Mouse (Mus musculus) intestine, embryonic 14.5 days (tissue): Measurements from ENCODE around the gene Mfsd4a. TPM values are rescaled to one million over a fixed set of nuclear protein-coding genes. Genes with fewer than 3 reads are reported as not detected.

Experiments used
- ATAC-seq: fragments of 200-750 bp; cut with Nextera tagmentation; replicated peaks from 2 replicates; pipeline ENCODE4 v1.8.0; 2017; ENCODE audit warnings: low read depth, moderate number of reproducible peaks, moderate TSS enrichment, moderate library complexity; ENCODE audit not compliant: low FRiP score, low TSS enrichment
- DNase-seq: peaks from one replicate; pipeline ENCODE4 v3.0.0-alpha.2; 2018; ENCODE audit warnings: low spot score
- H3K27ac ChIP-seq: fragments of 300-500 bp; sonication (generic); 2 replicates; pipeline ENCODE4 v1.5.1; 2014; ENCODE audit warnings: low read depth, mild to moderate bottlenecking, control low read depth
- H3K27me3 ChIP-seq: fragments of 300-500 bp; sonication (generic); replicated peaks from 2 replicates; pipeline ENCODE4 v1.6.1; 2014; ENCODE audit warnings: low read length, control low read depth; ENCODE audit not compliant: control insufficient read depth, insufficient read depth
- H3K36me3 ChIP-seq: fragments of 300-500 bp; sonication (generic); 2 replicates; pipeline ENCODE4 v1.6.1; 2014; ENCODE audit warnings: low read length, control low read depth; ENCODE audit not compliant: control insufficient read depth, insufficient read depth
- H3K4me1 ChIP-seq: fragments of 300-500 bp; sonication (generic); replicated peaks from 2 replicates; pipeline ENCODE4 v1.6.1; 2014; ENCODE audit warnings: low read length, control low read depth, mixed read lengths; ENCODE audit not compliant: control insufficient read depth, insufficient read depth
- H3K4me2 ChIP-seq: fragments of 300-500 bp; sonication (generic); 2 replicates; pipeline ENCODE4 v1.6.1; 2014; ENCODE audit warnings: low read length
- H3K4me3 ChIP-seq: fragments of 300-500 bp; sonication (generic); 2 replicates; pipeline ENCODE4 v1.5.1; 2014; ENCODE audit warnings: low read depth, low read length, control low read depth, mixed read lengths
- H3K9ac ChIP-seq: fragments of 300-500 bp; sonication (generic); 2 replicates; pipeline ENCODE4 v1.6.1; 2014; ENCODE audit warnings: mild to moderate bottlenecking, low read length
- H3K9me3 ChIP-seq: fragments of 300-500 bp; sonication (generic); 2 replicates; pipeline ENCODE4 v1.6.1; 2016; ENCODE audit warnings: low read length, control low read depth; ENCODE audit not compliant: control insufficient read depth
- WGBS: fragments of 180-500 bp; shearing (Covaris S2); extraction: QIAGEN DNeasy Blood & Tissue Kit; methylation state at CpG from one replicate; pipeline ENCODE4 v1.1.7; 2014; 5-methylcytosine and 5-hydroxymethylcytosine counted together
- polyA plus RNA-seq: library from polyadenylated mRNA; unstranded; fragments of >200 nt; fragmentation: Nextera tagmentation; extraction: Ambion mirVana; gene quantifications from 2 replicates; pipeline ENCODE4 v1.2.1, GENCODE M21; 2014

Gene Mfsd4a
- polyA plus RNA-seq, 1 experiment from 2014 or later: 13.4 TPM

DNA sequence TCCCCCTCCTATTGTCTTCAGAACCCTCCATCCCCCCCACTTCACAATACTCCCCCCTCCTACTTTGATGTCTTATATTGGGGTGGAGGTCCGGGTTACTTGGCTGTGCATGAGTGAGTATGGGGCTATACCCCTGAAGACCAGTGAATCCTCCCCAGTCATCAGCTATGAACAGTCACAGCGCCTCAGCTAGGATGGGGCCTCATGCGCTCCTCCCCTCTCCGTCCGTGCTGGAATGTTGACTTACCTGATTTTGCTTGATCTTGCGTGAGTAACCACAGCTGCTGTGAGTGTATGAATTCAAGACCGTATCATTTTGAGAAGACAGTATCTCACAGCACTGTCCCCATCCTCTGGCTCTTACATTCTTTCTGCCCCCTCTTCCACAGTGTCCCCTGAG, 48.0 kb downstream of the Mfsd4a start:
- no peak overlapping the region for H3K9ac ChIP-seq
- peaks cover 79% of the 10 kb centered on the region for H3K36me3 ChIP-seq
- H3K4me1 ChIP-seq: no peaks in the 10 kb centered on the region
- ATAC-seq (no peak), DNase-seq (no peak)
- WGBS: 85% methylated on average over 7 of the region's 7 CpGs
- no peaks in the 10 kb centered on the region for H3K9me3 ChIP-seq
- no peak overlapping the region for H3K4me3 ChIP-seq
- no peak overlapping the region for H3K4me2 ChIP-seq
- H3K27ac ChIP-seq: no peak overlapping the region
- H3K27me3 ChIP-seq: no peaks in the 10 kb centered on the region

DNA sequence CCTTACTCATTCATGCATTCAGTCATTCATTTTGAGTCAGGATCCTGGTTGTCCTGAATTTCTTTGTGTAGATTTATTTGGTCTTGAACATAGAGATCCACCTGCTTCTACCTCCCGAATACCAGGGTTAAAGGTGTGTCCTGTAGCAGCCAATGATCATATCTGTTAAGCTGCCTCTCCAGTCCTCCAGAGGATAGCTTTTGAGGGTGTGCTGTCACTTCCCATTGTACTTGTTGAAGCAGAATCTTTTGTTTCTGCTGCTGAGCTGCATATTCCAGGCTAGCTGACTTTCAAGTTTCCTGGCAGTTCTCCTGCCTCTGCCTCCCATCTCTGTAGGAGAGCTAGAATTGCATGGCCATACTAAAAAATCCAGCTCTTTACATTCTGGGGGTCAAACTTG, 51.2 kb downstream of the Mfsd4a start:
- Histone ChIP-seq H3K4me1 (no peaks in the 10 kb centered on the region), H3K4me2 (no peak overlapping the region), H3K27me3 (no peaks in the 10 kb centered on the region), H3K4me3 (no peak overlapping the region), H3K9me3 (no peaks in the 10 kb centered on the region), H3K27ac (no peak overlapping the region), H3K9ac (no peak overlapping the region), H3K36me3 (peaks cover 57% of the 10 kb centered on the region)
- ATAC-seq (no peak), DNase-seq (no peak)
- 100% methylated on average over 1 of the region's 1 CpGs for WGBS

DNA sequence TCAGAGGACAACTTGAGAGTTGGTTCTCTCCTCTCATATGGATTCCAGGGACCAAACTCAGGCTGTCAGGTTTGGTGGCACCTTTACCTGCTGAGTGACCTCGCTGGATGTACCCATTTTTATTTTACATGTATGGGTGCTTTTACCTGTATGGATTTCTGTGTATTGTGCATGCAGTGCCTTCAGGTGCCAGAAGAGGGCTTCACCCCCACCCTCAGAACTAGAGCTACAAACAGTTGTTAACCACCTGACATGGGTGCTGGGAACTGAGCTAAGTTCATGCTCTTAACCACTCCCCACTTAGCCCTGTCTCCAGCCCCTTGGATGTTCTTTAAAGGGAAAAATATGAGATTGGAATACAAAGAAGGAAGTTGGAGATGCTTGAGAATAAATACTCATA, 53.1 kb downstream of the Mfsd4a start:
- Histone ChIP-seq H3K9me3 (no peaks in the 10 kb centered on the region), H3K4me1 (peaks cover under 1% of the 10 kb centered on the region; the same call in 1 of the 2 replicates), H3K4me2 (no peak overlapping the region), H3K4me3 (no peak overlapping the region), H3K9ac (no peak overlapping the region), H3K27me3 (no peaks in the 10 kb centered on the region), H3K36me3 (peaks cover 44% of the 10 kb centered on the region), H3K27ac (no peak overlapping the region)
- ATAC-seq (no peak), DNase-seq (no peak)
- WGBS: 90% methylated on average over 1 of the region's 1 CpGs

DNA sequence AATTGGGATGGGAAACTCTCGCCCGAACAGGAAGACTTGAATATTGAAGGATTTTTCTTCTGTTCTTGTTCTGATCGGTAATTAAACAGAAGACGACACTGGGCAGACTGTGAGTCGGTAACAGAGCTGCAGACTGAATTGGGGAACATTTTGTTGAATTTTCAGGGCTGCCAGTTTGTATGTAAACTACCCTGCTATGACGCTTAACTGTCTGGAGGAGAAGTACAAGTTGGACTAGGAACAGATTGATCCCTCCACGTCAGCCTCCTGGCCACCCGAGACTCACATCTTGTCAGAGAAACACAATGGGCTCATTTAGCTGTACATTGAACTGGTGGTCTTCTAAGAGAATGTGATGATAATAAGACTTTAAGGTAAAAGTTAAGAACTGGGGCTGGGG, 55.0 kb downstream of the Mfsd4a start:
- H3K27ac ChIP-seq: no peak overlapping the region
- H3K9me3 ChIP-seq: no peaks in the 10 kb centered on the region
- H3K4me2 ChIP-seq: no peak overlapping the region
- WGBS: 79% methylated on average over 8 of the region's 8 CpGs
- H3K9ac ChIP-seq: no peak overlapping the region
- no peaks in the 10 kb centered on the region for H3K27me3 ChIP-seq
- H3K4me3 ChIP-seq: no peak overlapping the region
- H3K4me1 ChIP-seq: peaks cover 12% of the 10 kb centered on the region
- peaks cover 25% of the 10 kb centered on the region for H3K36me3 ChIP-seq
- DNase-seq (no peak), ATAC-seq (no peak)

DNA sequence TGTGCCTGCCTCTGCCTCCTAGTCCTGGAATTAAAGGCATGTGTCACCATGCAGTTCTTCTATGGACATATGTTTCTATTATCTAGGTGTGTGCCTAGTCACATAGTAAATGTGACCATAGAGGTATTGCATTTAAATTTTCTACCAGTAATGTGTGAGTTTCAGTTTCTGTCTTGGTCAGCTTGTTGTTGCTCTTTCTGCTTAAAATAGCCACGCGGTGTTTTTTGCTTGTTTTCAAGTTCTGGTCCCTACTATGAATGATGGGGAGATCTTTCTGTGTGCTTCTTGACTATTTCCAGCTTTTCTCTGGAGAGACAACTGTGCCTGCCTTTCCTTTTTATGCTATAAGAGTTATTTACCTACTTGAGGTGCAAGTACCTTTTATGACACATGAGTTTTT, 56.1 kb downstream of the Mfsd4a start:
- no peak for DNase-seq
- Histone ChIP-seq H3K27ac (no peak overlapping the region), H3K9ac (no peak overlapping the region), H3K9me3 (no peaks in the 10 kb centered on the region), H3K4me1 (peaks cover 12% of the 10 kb centered on the region), H3K4me3 (no peak overlapping the region), H3K36me3 (peaks cover 17% of the 10 kb centered on the region), H3K4me2 (no peak overlapping the region), H3K27me3 (no peaks in the 10 kb centered on the region)
- no peak for ATAC-seq
- WGBS: 70% methylated on average over 2 of the region's 2 CpGs

DNA sequence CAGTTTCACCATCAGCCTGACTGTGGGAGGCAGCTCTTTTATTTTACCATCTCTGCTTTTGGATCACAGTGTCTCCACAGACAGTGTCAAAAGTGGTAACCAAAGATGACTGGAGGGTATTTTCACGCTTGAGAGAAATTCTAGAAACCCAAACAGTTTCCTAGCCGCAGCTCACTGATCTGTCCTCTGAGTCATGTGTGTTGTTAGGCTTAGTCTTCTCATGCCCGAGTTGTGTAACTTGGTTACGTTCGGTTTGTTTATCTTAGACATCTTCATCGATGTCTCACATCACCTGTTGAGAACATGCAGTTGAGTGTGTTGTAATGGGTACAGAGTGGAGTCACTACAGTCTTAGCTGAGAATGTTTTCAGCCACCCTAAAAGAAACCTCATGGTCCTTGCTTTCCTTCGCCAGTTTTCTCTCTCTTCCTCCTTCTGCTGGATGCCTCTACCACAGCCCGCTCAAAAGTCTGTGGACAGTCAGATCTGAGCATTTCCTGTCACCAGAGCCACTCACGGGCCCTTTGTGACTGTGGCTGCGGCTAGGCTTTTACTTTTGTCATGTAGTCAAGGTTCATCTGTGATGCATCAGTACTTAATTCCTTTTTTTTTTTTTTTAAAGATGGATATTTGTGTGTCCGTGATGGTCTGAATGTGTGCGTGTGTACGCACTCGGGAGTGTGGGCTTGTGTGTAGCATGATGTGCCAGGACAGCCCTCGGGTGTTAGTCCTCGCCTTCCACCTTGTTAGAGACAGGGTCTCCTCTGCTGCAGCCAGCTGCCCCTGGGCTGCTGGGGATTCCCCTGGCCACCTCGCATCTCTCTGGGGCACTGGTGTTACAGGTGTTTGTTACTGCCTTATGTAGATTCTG, 57.0 kb downstream of the Mfsd4a start:
- Histone ChIP-seq H3K36me3 (peaks cover 17% of the 10 kb centered on the region), H3K27me3 (no peaks in the 10 kb centered on the region), H3K4me1 (peaks cover 12% of the 10 kb centered on the region), H3K4me2 (no peak overlapping the region), H3K9me3 (no peaks in the 10 kb centered on the region), H3K27ac (no peak overlapping the region), H3K9ac (no peak overlapping the region), H3K4me3 (no peak overlapping the region)
- DNase-seq (no peak), ATAC-seq (no peak)
- 82% methylated on average over 17 of the region's 17 CpGs for WGBS

DNA sequence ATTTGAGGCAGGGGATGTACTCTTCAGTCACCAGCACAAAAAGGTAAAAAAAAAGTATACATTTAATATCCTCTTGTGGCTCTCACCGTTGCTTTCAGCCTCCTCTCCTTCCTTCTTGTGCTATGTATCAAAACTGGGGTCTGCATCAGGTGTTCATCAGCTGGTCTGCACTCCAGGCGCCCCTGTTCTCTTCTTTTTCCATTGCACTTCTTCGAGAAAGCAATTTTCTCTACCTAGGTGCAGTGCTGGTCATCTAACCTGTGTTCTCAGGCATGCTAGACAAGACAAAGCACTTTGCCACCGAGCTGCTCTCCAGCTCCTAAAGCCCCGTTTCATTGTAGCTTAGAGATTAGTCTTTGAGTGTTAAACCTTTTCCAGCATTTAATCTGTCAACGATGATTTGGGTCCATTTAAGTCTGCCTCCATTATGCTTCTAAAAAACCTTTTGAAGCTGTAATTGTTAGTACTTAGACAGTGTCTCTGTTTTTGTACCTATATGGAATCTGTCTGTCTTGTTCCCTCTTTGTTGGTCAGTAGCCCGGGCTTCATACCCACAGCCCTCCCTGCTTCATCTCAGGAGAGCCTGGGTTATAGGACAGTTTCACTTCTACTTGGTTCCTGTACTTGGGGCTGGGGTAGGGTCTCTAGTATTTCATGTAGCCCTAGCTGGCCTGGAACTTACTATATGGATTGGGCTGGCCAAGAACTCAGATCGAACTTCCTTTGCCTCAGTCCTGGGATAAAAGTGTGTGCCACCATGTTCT, 58.8 kb downstream of the Mfsd4a start:
- no peaks in the 10 kb centered on the region for H3K36me3 ChIP-seq
- DNase-seq (no peak), ATAC-seq (no peak)
- H3K4me2 ChIP-seq: peak overlapping the region; percentile 83
- WGBS: 39% methylated on average over 8 of the region's 8 CpGs
- no peaks in the 10 kb centered on the region for H3K9me3 ChIP-seq
- H3K9ac ChIP-seq: peak overlapping the region; percentile 99
- H3K27ac ChIP-seq: no peak overlapping the region; the same call in 1 of the 2 replicates
- H3K27me3 ChIP-seq: no peaks in the 10 kb centered on the region
- peaks cover 12% of the 10 kb centered on the region for H3K4me1 ChIP-seq
- peak overlapping the region; percentile 85 for H3K4me3 ChIP-seq

DNA sequence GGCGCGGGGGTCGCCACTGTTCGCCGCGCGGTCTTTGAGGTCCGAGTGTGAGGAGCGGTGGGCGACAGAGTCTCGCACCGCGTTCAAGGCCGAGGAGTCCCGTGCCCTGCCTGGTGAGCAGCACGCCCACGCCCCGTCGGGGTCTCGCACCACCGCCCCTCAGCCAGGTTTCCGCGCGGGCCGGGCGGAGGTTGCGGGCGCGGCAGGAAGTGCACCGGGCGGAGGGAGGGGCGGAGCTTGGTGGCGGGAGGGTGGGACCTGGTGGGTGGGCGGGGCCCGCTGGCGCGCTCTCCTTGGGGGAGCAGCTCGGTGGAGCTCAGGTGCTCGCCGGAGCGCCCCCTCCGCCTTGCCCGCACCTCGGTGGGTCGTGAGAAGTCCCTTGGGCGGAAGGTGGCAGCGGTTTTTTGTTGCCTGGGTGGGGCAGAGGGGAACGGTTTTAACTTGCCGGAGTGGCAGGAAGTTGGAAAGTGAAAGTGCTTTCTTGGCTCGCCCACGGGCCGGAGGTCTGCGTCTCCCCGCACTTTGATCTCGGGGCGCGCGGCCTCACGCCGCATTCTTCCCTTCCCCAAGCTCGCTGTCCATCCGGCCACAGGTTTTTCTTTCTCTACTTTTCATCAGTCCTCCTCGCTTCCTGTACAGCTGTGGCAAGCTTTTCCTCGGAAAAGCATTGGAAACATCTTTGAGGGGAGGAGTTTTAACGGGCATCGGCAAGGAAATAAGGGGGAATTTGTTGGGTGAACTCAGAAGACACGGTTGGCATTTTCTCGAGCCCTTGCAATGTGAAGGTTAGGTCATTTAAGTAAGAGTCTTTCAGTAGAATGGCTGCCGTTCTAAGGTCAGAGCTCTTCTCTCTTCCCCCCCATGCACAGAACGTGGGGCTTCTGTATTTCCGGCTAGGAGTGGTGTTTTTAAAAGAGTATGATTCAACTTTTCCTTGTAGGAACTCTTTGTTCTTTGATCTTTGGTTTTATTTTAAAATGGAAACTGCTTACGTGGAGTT, 59.7 kb downstream of the Mfsd4a start:
- ATAC-seq (peak; percentile 90), DNase-seq (peak; percentile 96)
- H3K9ac ChIP-seq: peak overlapping the region; percentile 99
- H3K27me3 ChIP-seq: no peaks in the 10 kb centered on the region
- H3K9me3 ChIP-seq: no peaks in the 10 kb centered on the region
- H3K27ac ChIP-seq: peak overlapping the region; percentile 100
- H3K4me3 ChIP-seq: peak overlapping the region; percentile 85
- H3K4me1 ChIP-seq: peaks cover 12% of the 10 kb centered on the region
- no peaks in the 10 kb centered on the region for H3K36me3 ChIP-seq
- H3K4me2 ChIP-seq: peak overlapping the region; percentile 83
- WGBS: under 1% methylated on average over 70 of the region's 72 CpGs
